Mouse (Mus musculus): ENCODE measurements around the gene Mas1. TPM values are rescaled to one million over a fixed set of nuclear protein-coding genes. Genes with fewer than 3 reads are reported as not detected.

Gene Mas1
- polyA plus RNA-seq, 1 experiment from 2014 or later, result 0.81 TPM

DNA sequence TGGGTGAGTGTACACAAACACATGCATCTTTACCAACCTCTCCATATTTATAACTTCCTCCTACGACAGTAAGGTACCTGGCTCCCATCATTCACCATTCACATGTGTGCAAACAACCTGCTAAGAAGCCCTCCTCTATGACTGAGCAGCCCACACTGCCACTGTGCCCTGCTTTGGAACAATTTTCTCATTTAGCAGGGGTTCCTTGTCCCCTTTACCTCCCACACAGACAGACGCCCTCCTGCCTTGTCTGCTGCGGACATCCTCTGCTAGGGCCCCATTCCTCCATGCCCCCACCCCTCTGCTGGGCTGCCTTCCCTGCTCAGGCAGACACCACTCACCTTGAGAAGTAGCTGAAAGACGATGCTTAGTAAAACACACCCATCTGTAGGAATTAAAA, 20.2 kb downstream of the Mas1 start:
- no peaks in the 10 kb centered on the region for H3K9me3 ChIP-seq (ENCODE audit: control insufficient read depth, low read length)
- H3K27me3 ChIP-seq (ENCODE audit: control insufficient read depth, insufficient read depth, low read length), result no peaks in the 10 kb centered on the region
- no peak for DNase-seq (ENCODE audit: low spot score)
- peaks cover 8% of the 10 kb centered on the region for H3K4me1 ChIP-seq (ENCODE audit: control insufficient read depth, insufficient read depth, low read length)
- no peak overlapping the region for H3K9ac ChIP-seq (ENCODE audit: low read length)
- no peaks in the 10 kb centered on the region for H3K36me3 ChIP-seq (ENCODE audit: control insufficient read depth, insufficient read depth, low read length)
- H3K4me3 ChIP-seq (ENCODE audit: low read depth, low read length), result no peak overlapping the region
- 59% methylated on average over 4 of the region's 4 CpGs for WGBS
- H3K27ac ChIP-seq (replicated peaks; ENCODE audit: low read depth, low read length), result no peak overlapping the region
- ATAC-seq (ENCODE audit: insufficient number of reproducible peaks, low FRiP score, low TSS enrichment, low read depth), result no peak
- no peak overlapping the region for H3K4me2 ChIP-seq (ENCODE audit: low read depth, severe bottlenecking)

DNA sequence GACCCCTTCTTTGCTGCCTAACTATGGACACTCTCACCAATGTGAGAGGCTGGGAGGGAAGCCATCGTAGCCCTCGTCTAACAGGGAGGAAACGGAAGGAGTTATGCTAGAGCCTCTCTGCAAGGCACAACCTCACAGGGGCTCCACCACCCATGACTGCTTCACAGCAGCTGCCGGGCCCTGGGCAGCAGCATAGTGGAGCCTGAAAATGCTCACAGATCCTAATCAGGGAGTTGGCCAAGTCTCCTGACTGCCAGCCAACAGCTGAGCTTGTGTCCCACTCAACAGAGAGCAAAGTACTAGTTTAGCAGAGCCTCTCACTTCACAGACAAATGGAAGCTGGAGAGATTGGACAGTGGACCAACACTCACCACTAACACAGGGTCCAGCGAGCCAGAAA, 21.5 kb downstream of the Mas1 start:
- no peak overlapping the region for H3K4me2 ChIP-seq (ENCODE audit: low read depth, severe bottlenecking)
- H3K4me1 ChIP-seq (ENCODE audit: control insufficient read depth, insufficient read depth, low read length), result peaks cover 8% of the 10 kb centered on the region
- H3K4me3 ChIP-seq (ENCODE audit: low read depth, low read length), result no peak overlapping the region
- no peak for DNase-seq (ENCODE audit: low spot score)
- ATAC-seq (ENCODE audit: insufficient number of reproducible peaks, low FRiP score, low TSS enrichment, low read depth), result 0 out of 2 replicates have a peak, but pooled peaks have one; percentile 26
- H3K27me3 ChIP-seq (ENCODE audit: control insufficient read depth, insufficient read depth, low read length), result no peaks in the 10 kb centered on the region
- 71% methylated on average over 5 of the region's 5 CpGs for WGBS
- H3K27ac ChIP-seq (replicated peaks; ENCODE audit: low read depth, low read length), result peak overlapping the region; percentile 59; the same call in 1 of the 2 replicates
- no peaks in the 10 kb centered on the region for H3K36me3 ChIP-seq (ENCODE audit: control insufficient read depth, insufficient read depth, low read length)
- no peak overlapping the region for H3K9ac ChIP-seq (ENCODE audit: low read length)
- H3K9me3 ChIP-seq (ENCODE audit: control insufficient read depth, low read length), result no peaks in the 10 kb centered on the region

DNA sequence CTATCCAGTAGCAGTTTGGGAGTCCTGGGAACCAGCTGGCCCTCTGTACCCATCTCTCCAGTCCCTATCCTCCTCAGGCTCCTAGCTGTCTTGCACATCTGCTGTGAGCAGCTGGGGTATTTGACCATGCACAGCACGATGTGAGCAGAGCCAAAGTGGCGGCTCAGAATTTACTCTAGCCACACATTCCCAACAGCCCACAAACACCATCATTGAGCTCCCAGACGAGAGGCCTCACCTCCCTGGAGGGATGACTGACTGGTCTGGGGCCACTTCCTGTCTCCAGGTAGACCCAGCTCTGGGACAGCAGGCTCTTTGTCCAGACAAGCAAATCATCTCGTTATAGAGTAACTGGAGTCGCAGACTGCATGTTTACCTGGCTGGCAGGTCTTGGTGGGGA, 22.1 kb downstream of the Mas1 start:
- WGBS, result 34% methylated on average over 5 of the region's 5 CpGs
- ATAC-seq (ENCODE audit: insufficient number of reproducible peaks, low FRiP score, low TSS enrichment, low read depth), result no peak

DNA sequence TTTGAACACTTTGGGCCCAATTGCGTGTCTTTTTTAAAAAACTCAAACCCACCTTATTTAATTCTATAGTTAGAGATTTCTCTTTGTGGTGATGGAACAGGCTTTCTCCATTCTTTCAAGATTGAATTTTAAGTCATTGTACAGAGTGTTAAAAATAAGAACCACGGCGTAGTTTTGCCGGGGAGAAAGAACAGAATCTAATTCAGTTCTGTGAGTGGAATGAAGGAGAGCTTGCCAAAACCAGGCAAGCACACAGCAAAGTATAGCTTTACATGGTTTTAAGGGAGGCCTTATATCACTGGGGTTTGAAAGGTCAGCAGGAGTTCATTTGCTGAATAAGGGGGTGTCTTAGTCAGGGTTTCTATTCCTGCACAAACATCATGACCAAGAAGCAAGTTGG, 23.4 kb downstream of the Mas1 start:
- no peak overlapping the region for H3K4me2 ChIP-seq (ENCODE audit: low read depth, severe bottlenecking)
- H3K36me3 ChIP-seq (ENCODE audit: control insufficient read depth, insufficient read depth, low read length), result no peaks in the 10 kb centered on the region
- H3K9me3 ChIP-seq (ENCODE audit: control insufficient read depth, low read length), result no peaks in the 10 kb centered on the region
- peaks cover 10% of the 10 kb centered on the region for H3K4me1 ChIP-seq (ENCODE audit: control insufficient read depth, insufficient read depth, low read length)
- no peak overlapping the region for H3K27ac ChIP-seq (replicated peaks; ENCODE audit: low read depth, low read length)
- H3K27me3 ChIP-seq (ENCODE audit: control insufficient read depth, insufficient read depth, low read length), result no peaks in the 10 kb centered on the region
- DNase-seq (ENCODE audit: low spot score) (no peak), ATAC-seq (ENCODE audit: insufficient number of reproducible peaks, low FRiP score, low TSS enrichment, low read depth) (no peak)
- no peak overlapping the region for H3K9ac ChIP-seq (ENCODE audit: low read length)
- 90% methylated on average over 4 of the region's 4 CpGs for WGBS
- no peak overlapping the region for H3K4me3 ChIP-seq (ENCODE audit: low read depth, low read length)

More for the DNA sequence above, 22.1 kb downstream of the Mas1 start:
- DNase-seq (ENCODE audit: low spot score), result no peak
- no peaks in the 10 kb centered on the region for H3K9me3 ChIP-seq (ENCODE audit: control insufficient read depth, low read length)
- no peaks in the 10 kb centered on the region for H3K27me3 ChIP-seq (ENCODE audit: control insufficient read depth, insufficient read depth, low read length)
- no peak overlapping the region for H3K9ac ChIP-seq (ENCODE audit: low read length)
- no peak overlapping the region for H3K4me3 ChIP-seq (ENCODE audit: low read depth, low read length)
- H3K27ac ChIP-seq (replicated peaks; ENCODE audit: low read depth, low read length), result 0 out of 2 replicates have a peak overlapping the region, but pooled peaks have one; percentile 21
- no peaks in the 10 kb centered on the region for H3K36me3 ChIP-seq (ENCODE audit: control insufficient read depth, insufficient read depth, low read length)
- no peak overlapping the region for H3K4me2 ChIP-seq (ENCODE audit: low read depth, severe bottlenecking)
- peaks cover 8% of the 10 kb centered on the region for H3K4me1 ChIP-seq (ENCODE audit: control insufficient read depth, insufficient read depth, low read length)

DNA sequence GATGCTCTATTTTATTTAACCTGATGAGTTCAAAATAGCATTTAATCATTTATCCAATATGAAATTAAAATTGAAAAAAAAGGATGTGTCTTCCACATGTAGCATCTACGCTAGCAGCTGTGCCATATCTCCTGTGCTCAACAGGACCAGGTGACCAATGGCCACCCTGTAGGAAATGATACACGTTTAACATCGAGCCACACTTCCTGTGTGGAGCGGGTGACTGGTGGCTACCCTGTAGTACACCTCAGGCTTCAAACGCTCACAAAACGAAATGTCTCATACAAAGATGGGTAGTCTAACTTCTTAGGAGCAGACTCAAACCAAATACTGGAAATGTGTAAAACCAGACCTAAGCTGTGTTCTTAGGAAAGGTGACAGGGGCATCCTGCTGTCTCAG, 24.1 kb downstream of the Mas1 start:
- no peak for DNase-seq (ENCODE audit: low spot score)
- Histone ChIP-seq H3K27me3 (ENCODE audit: control insufficient read depth, insufficient read depth, low read length) (no peaks in the 10 kb centered on the region), H3K27ac (replicated peaks; ENCODE audit: low read depth, low read length) (no peak overlapping the region)

DNA sequence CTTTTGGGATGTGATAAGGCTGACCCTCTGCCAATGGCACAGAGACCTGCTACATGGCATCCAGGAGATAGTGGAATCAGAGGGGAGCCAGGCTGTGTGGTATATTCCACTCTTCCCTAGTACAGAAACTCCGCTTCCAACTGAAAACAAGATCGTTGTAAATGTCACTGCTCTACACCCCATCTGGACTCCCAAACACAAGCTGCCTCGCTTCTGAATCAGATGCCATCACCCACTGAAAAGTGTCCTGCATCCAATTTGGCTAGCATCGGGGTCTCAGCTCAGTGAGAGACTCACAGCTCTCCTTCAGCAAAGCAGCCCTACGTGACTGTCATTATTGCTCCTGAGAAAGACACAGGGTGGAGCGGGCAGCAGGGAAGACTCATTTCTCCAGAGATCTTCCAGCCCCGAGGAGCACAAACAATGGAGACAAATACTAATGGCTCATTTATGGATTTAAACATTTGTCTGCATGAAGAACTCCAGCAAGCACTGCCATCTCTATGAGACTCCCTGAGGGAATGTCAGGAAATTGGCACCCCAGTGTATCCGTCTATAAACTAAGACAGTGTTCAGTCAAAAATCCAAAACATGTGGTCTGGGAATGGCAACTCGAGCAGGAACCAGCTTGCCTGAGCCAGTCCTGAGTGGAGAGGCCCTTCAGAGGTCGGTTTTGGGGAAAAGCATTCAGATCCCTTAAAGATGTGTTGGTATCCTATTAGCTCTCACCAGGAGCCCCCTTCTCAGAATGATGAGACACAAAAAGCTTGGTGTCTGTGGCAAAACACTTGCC, 28.3 kb downstream of the Mas1 start:
- H3K4me2 ChIP-seq (ENCODE audit: low read depth, severe bottlenecking), result no peak overlapping the region
- no peak for ATAC-seq (ENCODE audit: insufficient number of reproducible peaks, low FRiP score, low TSS enrichment, low read depth)
- no peak overlapping the region for H3K27ac ChIP-seq (replicated peaks; ENCODE audit: low read depth, low read length)
- 63% methylated on average over 10 of the region's 10 CpGs for WGBS
- no peaks in the 10 kb centered on the region for H3K36me3 ChIP-seq (ENCODE audit: control insufficient read depth, insufficient read depth, low read length)
- H3K9me3 ChIP-seq (ENCODE audit: control insufficient read depth, low read length), result no peaks in the 10 kb centered on the region
- peaks cover 6% of the 10 kb centered on the region for H3K4me1 ChIP-seq (ENCODE audit: control insufficient read depth, insufficient read depth, low read length)
- H3K4me3 ChIP-seq (ENCODE audit: low read depth, low read length), result no peak overlapping the region
- no peak for DNase-seq (ENCODE audit: low spot score)
- H3K27me3 ChIP-seq (ENCODE audit: control insufficient read depth, insufficient read depth, low read length), result no peaks in the 10 kb centered on the region
- H3K9ac ChIP-seq (ENCODE audit: low read length), result no peak overlapping the region

More for the DNA sequence above, 24.1 kb downstream of the Mas1 start:
- ATAC-seq (ENCODE audit: insufficient number of reproducible peaks, low FRiP score, low TSS enrichment, low read depth), result no peak
- H3K4me2 ChIP-seq (ENCODE audit: low read depth, severe bottlenecking), result no peak overlapping the region
- H3K36me3 ChIP-seq (ENCODE audit: control insufficient read depth, insufficient read depth, low read length), result no peaks in the 10 kb centered on the region
- no peaks in the 10 kb centered on the region for H3K9me3 ChIP-seq (ENCODE audit: control insufficient read depth, low read length)
- H3K4me1 ChIP-seq (ENCODE audit: control insufficient read depth, insufficient read depth, low read length), result peaks cover 10% of the 10 kb centered on the region
- 87% methylated on average over 6 of the region's 6 CpGs for WGBS
- no peak overlapping the region for H3K9ac ChIP-seq (ENCODE audit: low read length)
- no peak overlapping the region for H3K4me3 ChIP-seq (ENCODE audit: low read depth, low read length)

DNA sequence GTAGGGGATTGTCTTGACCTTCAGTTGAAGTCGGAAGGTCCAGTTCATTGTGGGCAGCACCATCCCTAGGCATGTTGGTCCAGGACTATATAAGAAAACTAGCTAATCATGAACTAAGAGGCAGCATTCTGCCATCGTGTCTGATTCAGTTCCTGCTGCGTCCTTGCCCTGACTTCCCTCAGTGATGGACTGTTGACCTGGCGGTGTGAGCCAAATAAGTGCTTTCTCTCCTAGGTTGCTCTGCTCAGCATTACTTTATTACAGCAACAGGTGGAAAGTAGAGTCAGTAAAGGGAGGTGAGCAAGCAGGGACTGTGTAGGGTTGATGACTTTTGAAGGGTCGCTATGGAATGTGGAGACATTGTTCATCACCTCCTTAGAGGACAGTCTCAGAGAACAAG, 32.2 kb downstream of the Mas1 start:
- Histone ChIP-seq H3K9ac (ENCODE audit: low read length) (no peak overlapping the region), H3K36me3 (ENCODE audit: control insufficient read depth, insufficient read depth, low read length) (no peaks in the 10 kb centered on the region), H3K27ac (replicated peaks; ENCODE audit: low read depth, low read length) (0 out of 2 replicates have a peak overlapping the region, but pooled peaks have one; percentile 26), H3K27me3 (ENCODE audit: control insufficient read depth, insufficient read depth, low read length) (no peaks in the 10 kb centered on the region), H3K4me2 (ENCODE audit: low read depth, severe bottlenecking) (no peak overlapping the region), H3K4me3 (ENCODE audit: low read depth, low read length) (no peak overlapping the region), H3K9me3 (ENCODE audit: control insufficient read depth, low read length) (no peaks in the 10 kb centered on the region), H3K4me1 (ENCODE audit: control insufficient read depth, insufficient read depth, low read length) (peaks cover 2% of the 10 kb centered on the region)
- DNase-seq (ENCODE audit: low spot score), result no peak
- WGBS, result 95% methylated on average over 5 of the region's 5 CpGs
- ATAC-seq (ENCODE audit: insufficient number of reproducible peaks, low FRiP score, low TSS enrichment, low read depth), result no peak

DNA sequence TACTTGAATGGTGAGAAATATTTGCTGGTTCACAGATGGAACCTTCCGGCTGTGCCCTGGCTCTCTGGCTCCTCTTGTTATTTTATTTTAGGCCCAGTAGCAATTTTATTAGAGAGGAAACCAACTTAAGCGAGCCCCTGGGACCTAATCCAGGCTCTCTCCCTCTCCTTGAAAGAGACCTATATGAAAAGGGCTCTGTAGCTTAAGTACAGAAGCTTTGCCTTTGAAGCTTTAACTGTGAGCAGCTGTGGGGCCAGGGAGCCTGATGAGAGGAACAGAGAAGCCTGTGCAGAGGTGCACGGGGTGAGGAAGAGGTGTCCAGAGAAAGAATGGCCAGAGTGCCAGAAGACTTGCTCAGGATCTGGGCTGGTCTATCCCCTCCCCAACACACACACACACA, 33.1 kb downstream of the Mas1 start:
- Histone ChIP-seq H3K4me1 (ENCODE audit: control insufficient read depth, insufficient read depth, low read length) (peaks cover 2% of the 10 kb centered on the region; the same call in 1 of the 2 replicates), H3K27ac (replicated peaks; ENCODE audit: low read depth, low read length) (no peak overlapping the region), H3K4me3 (ENCODE audit: low read depth, low read length) (no peak overlapping the region), H3K9me3 (ENCODE audit: control insufficient read depth, low read length) (no peaks in the 10 kb centered on the region), H3K36me3 (ENCODE audit: control insufficient read depth, insufficient read depth, low read length) (no peaks in the 10 kb centered on the region), H3K4me2 (ENCODE audit: low read depth, severe bottlenecking) (no peak overlapping the region), H3K27me3 (ENCODE audit: control insufficient read depth, insufficient read depth, low read length) (no peaks in the 10 kb centered on the region), H3K9ac (ENCODE audit: low read length) (no peak overlapping the region)
- ATAC-seq (ENCODE audit: insufficient number of reproducible peaks, low FRiP score, low TSS enrichment, low read depth) (peak; percentile 67; the same call in 1 of the 2 replicates), DNase-seq (ENCODE audit: low spot score) (peak; percentile 74)
- WGBS, result 15% methylated on average over 3 of the region's 3 CpGs
